Mouse (Mus musculus): Measurements from ENCODE around the gene Srrt. TPM values are rescaled to one million over a fixed set of nuclear protein-coding genes. Genes with fewer than 3 reads are reported as not detected.

Gene Srrt
- total RNA-seq, 2 experiments from 2014 or later = 38.5 to 44.7 TPM

DNA sequence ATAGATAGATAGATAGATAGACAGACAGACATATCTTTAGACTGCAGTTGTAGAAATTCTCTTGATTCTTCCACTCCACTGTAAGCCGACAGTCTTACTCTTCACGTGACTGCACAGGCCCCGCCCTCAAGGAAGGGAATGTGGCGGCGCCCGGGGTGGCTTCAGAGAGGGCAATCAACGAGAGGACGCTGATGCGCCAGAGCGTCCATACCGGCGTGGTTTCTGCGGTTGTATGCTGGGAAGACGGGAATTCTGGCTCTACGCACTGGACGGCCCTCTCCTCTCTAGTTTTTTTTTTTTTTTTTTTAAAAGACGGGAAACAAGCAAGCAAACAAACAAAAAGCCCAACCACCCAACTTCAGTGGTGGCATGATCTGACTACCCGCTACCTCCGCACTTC, 30.8 kb upstream of the Srrt start:
- DNase-seq = peak; percentile 92

DNA sequence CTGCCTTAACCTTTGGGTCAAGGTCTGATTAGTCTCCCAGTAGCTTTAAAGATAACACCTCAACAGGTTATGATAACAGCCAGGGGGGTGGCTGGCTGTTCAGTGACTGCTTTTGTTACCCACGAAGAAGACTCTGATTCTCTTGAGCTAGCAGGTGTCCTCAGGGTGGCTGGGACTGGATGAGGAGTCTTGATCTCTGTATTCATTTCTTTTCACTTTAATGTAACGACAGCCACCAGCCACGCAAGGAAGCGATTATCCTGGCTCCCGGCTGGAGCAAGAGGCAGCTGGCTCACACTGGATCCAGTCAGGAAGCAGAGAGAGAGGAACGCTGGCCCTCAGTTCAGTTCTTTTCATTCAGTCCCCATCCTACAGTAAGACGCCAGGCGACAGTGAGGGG, 29.7 kb upstream of the Srrt start:
- DNase-seq = no peak

DNA sequence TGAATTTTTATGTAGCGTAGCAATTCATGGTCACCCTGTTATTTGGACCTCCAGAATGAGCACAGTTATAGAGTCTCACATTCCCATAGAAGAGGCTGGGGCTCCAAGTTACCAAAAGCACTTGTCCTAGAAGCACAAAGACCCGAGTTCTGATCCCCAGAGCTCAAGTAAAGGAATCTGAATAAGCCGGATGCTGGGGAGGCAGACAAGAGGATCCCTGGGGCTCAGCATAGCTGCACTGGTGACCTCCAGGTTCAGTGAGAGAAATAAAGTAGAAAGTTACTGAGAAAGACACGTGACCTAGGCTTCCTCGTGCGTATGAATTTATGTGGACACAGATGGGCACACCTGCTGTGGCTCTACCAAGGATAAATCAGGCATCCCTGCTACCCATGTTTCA, 27.6 kb upstream of the Srrt start:
- DNase-seq = no peak

DNA sequence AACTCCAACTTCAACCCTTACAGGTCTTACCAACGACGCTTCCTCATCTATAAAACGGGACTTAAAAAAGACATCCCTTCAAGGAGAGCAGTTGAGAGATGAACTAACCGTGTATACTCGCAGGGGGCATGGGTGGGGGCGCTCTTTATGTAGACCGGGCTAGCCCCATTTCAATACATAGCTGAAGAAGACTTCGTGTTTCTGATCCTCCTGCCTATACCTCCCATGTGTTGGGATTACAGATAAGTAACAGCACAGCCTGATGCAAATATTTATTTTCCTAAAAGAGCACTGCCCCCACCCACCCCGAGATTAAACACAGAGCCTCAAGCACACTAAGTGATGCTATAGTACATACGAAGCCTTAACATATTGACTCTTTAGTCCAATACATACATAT, 26.8 kb upstream of the Srrt start:
- no peak for DNase-seq

DNA sequence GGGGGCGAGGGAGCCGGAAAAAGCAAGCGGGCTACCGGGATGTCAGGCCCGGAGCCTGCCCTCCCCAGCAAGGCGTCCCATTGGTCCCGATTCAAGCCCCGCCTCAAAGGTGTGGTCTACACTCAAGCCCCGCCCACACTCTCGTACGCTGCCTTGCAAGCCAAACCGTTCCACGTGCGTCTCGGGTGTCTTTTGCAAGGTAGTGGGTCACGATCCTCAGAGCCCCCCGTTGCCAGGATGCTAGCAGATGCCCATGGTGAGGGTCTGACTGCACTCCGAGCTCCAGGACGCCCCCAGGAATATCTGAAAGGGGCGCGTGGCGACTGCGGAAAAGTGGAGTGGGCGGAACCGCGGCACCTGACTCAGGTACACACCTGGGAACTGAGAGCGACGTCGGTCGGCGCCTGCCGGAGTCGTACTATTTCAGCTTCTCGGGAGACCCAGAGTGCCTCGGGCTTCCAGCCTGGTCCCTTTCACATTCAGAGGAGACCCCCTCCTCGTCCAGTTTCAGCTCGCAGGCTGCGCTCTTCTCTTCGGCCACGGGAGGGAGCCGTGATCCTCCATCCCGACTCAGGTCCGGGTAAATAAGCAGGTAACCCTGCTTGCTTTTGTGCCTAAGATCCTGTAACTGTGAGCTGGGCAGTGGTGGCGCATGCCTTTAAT, 26.2 kb upstream of the Srrt start, which contains the start of gene Slc12a9:
Gene Slc12a9, minus strand, starts transcription at position 86 of the 663 bp plus-strand sequence.
- peak; percentile 89 for DNase-seq

DNA sequence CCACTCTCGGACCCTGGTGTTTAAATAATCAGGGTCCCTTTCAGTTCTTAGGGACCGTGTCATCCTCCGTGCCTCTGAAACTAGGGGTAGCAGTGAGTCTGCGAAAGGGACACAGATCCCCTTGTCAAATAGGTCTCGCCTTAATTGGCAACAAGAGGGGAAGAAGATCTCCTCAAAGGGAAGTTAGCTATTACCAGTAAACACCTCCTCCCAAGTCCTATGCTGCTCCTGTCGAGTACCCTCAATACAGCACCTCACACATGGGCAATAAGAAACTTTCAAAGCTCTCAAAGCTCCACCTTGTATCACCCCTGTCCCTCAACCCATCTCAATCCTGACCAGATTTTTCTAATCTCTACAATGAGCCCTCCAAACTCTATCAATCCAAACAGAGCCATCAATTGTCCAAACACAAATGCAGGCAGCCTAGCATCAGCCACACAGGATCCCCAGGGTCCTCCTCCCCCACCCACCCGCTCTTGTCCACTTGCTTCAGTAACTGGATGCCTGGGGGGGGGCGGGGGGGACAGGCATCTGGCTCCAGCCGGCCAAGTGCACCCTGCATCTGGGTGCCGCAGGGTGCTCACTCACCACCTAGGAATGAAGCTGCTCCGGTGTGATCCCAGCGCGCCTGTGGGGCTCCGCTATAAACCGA, 25.5 kb upstream of the Srrt start:
- DNase-seq = no peak

DNA sequence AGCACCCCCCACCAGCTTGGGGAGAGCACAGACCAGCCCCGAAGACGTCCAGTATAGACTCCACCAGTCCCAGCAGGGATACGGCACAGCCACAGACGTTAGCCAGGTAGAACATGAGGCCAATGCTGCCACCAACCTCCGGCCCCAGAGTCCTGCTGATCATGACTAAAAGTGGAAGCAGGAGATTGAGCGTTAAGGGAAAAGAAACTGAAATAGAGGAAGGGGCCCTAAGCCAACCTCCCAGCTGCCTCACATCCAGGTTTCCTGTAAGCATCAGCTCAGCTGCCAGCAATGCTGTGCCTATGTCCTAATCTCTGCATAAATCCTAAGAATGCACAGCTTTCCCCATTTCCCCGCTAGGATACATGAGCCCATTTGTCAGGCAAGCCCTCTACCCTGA, 23.4 kb upstream of the Srrt start:
- no peak for DNase-seq

DNA sequence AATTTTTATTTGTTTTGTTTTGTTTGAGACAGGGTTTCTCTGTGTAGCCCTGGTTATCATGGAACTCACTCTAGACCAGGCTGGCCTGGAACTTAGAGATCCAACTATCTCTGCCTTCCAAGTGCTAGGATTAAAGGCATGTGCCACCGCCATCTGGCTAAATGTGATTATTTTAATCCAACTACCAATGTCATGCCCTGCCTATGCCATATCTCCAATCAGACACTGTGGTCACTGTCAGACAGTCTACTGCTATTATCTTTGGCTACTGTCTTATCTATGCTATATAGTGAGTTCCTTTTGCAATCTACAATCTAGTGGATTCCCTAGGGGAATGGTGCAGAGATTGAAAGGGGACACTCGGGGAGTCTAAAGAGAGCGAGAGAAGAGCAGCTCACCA, 13.5 kb upstream of the Srrt start:
- no peak for DNase-seq

DNA sequence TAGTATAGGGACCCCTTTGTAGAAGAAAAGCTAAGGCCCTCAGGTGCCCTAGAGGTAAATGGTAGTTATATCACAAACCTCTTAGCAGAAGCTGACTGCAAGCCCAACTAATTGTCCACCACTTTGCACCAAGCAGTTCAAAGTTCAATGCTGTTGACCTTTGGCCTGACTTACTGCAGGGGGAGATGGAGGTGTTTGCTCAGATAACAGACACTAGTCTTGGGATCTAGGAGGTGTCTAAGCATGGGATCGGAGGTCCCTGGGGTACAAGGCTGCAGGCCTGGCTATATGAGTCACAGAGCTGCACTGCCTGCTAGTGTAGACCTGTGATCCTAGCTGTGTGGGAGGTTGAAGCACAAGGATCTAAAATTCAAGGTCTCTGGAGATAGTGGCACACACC, 11.1 kb upstream of the Srrt start:
- DNase-seq = no peak

DNA sequence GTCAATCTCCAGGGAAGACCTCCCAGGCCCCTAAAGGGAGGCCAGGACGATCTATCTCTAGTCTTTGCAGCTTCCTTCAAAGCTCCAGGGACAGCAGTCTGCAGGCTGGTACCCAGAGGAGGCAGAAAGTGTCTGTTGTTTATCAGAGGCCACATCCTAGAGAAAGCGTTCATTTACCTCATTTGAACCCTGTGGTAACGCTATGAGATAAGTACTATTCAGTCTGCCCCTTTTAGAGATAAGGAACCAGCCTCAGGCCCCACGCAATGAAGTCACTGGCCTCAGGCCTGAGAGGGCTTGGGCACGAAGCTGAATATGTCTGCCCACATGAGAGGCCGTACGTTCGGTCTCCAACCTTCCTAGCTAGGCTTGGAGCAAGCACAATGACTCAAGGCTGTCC, 9.9 kb upstream of the Srrt start:
- no peak for DNase-seq

DNA sequence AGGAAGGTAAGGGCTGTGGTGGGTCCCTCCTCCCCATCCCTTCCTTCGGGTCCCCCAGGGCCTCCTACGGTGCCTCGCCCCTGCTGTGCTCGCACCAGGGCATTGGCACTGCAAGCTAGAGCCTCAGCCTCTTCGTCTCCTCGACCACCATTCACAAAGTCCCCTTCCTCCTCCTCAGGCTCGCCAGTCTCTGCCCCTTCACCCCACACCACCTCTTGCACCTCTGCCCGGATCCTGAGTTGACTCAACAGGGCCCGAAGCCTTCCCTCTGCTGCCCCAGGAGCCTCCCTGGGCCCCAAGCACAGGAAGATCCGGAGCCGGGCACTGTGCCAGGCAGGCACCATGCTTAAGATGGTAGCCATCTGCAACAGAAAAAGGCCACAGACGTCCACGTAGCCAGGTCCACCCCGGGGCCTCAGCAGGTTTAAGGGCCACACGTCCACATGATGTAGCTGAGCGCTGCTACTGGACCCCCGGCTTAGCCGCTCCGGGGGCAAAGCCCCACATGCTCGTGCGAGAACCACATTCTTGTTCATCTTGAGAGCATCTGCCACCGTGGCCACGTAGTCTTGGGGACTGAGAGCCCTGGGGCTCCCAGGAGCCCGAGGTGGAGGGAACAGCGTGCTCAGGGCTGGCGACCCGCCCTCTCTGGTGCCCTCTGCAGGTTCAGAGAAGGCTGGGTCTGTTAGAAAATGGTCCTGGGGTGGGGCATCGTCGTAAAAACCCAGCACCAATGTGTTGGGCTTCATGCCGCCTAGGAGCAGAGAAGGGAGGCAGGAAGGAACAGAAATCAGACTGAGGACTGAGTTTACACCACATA, 7.8 kb upstream of the Srrt start:
- DNase-seq = no peak

DNA sequence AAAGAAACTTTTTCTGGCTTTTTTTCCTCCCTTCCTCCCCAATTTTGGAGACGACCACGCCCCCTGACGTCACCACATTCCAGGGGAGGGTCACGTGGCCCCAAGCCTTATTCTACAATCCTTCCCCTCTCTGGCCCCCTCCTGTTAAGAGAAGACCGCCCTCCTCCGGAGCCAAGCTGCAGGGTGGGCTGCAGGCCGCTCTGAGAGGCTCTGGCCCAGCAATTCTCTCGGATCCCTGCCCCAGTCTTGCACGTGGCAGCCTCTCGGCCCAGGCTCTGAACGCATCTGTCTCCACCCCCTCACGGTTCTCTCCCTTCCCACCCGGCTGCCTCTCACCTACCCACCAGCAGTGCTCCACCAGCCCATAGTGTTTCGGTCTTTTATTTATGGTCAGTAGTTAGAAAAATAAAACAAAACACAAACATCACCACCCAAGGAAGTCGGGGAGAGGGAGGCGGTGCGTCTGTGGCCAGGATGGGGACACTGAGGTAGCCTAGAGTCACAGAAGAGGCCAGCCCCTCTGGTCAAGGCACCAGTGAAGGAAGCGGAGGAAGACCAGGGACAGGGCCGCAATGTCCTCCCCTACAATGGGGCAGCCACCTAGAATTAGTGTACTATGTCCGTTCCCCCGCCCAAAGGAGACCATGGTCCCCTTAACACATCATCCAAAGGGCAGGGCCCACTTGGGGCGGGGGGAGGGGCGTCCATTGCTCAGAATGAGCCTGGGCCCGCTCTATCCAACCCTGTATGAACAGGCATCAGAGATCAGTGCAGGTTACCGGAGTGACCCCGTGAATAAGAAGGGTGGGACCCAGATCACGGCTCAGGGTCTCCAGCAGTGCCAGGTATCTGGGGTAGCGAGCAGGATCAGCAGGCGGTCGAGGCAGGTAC, 7.0 kb upstream of the Srrt start, which contains the start of gene Trip6:
Gene Trip6, minus strand, starts transcription at position 212 of the 891 bp plus-strand sequence.
- peak; percentile 84 for DNase-seq

DNA sequence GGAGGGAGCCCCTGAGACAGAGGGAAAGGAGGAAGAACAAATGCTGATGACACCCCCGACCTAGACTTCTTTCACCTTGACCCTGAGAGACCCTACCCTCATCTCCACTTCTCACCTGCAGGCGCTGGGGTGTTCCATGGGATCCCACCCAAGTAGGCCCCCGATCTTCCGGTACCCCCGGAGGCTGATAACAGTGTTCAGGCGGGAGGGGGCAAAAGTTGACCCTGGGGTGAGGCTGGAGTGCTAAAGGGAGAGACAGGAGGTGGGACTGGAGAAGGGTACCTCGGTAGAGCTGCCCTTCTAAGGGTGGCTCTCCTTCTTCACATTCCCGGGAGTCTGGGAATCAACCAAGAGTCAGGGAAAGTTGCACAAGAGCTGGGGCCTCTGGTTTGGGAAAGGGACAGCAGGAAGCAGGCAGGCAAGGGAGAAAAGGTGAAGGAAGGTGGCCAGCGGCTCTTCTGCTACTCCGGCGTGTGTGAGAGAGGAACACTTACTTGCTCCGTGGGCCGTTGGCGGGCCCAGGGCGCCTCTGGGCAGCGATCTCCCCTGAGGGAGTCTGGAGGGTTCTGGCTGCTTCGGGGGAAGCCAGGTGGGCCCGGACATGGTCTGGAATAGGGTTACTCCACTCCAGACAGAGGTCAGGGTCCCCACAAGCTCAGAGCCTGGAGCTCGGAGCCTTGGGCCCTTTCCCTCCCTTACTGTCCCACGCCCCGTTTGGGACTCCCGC, 6.2 kb upstream of the Srrt start:
- DNase-seq = no peak

DNA sequence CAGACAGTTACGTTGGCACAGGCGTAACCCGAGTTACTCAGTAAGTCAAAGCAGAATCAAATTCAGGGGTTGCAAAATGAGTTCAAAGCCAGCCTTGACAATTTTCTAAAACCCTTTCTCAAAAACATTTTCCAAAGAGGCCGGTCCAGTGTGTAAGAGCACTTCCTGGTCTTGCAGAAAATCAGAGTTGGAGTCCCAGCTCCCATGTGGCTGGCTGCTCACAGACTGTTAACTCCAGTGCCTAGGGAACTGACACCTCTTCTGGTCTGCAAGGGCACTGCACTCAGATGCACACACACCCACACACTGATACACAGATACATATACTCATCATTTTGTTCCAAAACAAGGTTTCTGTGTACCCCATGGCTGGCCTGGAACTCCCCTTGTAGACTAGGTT, 882 bp upstream of the Srrt start:
- DNase-seq = no peak

DNA sequence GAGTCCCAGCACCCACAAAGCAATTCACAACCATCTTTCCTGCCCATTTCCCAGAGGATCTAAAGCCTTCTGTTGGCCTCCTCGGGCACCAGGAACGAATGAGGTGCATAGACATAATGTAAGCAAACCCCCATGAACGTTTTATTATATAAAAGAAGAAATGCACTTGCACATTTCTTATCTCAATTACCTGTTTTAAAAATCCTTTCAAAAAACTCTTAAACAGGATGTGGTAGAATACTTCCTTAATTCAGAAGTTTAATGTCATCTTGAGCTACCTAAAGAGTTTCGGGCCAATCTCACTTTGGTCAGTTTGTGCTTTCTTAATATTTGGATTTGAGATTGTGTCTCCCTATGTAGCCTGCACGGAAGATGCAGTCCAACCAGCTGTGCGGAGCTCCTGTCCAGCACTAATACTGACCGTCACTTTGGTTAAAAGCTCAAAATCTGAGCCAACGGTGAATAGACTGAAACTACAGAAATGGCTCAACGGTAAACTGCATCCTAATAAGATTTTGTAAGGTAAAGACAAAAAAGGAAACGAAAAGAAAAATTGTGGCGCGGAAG, 952 bp downstream of the Srrt start:
- no peak for DNase-seq

DNA sequence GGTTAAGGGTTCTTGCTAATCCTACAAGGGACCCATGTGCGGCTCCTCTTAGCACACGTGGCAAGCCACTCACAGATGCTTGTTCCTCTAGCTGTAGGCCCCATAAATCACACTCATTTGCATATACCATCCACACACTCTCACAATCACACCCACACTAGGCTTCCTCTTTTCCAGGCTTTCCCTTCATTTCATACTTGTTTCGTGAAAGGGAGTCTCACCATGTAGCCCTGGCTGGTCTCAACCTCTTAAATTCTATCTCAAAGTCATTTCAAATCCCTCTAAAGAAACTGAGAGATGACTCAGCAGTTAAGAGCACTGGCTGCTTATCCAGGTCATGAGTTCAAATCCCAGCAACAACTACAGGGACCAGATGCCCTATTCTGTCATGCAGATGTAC, 1.7 kb downstream of the Srrt start:
- no peak for DNase-seq

DNA sequence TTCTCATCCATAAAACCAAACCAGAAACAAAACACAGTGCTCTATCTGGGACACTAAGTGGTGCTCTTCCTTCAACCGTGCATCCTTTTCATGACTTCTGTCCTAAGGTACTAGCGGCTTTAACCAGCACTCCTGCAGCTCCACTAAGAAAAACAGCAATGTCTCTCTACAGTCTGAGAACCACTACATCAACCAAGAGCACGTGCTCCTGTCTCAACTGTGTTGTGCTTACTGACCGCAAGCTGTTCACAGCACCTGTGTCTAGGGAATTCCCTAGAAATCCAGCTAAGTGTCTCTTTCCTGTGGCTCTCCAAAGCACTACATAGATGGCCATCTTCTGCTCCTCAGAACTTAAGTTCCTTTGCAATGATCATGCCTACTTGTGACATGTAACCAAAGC, 2.7 kb downstream of the Srrt start:
- DNase-seq = no peak

DNA sequence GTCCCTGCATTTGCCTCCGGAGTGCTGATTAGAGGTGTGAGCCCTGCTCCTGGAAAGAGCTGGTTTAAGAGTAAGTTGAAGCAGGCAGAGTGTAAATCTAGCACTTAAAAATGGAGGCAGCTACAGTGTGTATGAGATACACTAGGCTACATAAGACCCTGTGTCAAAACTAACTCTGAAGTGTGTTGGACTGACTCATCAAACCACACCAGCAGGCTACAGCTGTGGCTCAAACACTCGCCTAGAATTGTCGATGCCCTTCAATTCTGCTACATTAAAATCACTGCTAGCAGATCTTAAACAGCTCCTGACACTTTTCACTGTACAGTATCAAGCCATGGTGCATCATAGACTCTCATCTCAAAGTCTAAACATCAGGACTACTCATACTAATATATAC, 3.3 kb downstream of the Srrt start:
- DNase-seq = no peak

DNA sequence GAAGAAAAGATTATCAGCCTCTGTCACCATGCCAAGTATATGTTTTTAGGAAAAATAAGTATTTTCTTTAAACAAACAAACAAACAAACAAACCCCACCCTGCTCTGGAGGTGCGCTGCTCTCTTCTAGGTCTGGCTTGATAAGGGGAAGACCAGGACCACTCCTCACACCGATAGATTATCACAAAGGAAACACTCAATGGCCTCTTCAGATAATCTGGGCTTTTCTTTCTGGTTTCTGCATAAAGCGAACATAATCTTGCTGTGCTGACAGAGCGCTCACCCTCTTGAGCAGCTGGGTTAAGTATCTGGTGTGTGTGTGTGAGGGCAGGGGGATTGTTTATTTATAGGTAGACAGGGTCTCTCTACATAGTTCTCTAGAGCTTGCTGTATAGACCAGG, 3.9 kb downstream of the Srrt start:
- DNase-seq = no peak

DNA sequence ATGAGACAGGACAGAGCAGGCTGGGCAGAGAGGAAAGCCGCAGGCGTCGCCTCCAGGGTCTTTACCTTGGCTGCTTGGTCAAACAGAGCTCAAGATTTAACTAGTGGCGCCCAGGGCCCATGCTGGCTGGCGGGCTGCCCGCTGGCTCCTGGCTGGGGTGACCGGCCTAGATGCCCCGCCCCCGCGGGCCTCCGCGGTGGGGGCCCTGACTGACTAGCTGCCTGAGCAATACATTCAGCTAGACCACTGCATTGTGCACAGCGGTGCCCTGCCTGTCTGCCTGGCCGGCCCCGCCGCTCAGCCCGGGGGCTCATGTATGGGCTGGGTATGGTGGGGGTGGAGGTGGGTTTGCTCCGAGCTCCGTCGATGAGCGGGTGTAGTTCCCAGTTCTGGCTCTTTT, 6.2 kb downstream of the Srrt start:
- DNase-seq = no peak

DNA sequence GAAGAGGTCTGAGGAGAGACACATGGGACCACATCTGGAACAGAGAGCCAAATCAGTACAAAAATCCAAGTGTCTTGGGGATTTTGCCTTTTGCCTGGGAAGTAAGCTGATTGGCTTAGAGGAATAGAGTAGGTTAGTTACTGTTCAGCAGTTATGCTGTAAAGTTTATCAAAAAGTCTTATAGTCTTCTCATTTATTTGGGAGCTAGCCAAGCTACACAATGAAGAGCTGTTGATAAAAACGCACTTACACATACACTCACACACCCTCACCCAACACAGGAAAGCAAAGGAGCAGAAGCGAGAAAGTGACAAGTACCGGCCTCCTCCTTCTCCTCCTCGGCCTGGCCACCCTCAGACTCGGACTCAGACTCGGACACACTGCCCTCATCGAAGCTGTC, 8.2 kb downstream of the Srrt start:
- no peak for DNase-seq

Data from gastrocnemius, postnatal 25 days (tissue).